Mouse (Mus musculus) E14TG2a.4 (cell line): Measurements from ENCODE around the gene Cd244a.

Experiments
- CTCF ChIP-seq: conservative IDR thresholded peaks from 2 replicates; pipeline ENCODE4 v1.5.1; 2014; ENCODE audit warnings: low read length
- NANOG ChIP-seq: IDR thresholded peaks from 2 replicates; pipeline ENCODE4 v1.6.1; 2014; ENCODE audit warnings: borderline replicate concordance, low read length, mixed read lengths

DNA sequence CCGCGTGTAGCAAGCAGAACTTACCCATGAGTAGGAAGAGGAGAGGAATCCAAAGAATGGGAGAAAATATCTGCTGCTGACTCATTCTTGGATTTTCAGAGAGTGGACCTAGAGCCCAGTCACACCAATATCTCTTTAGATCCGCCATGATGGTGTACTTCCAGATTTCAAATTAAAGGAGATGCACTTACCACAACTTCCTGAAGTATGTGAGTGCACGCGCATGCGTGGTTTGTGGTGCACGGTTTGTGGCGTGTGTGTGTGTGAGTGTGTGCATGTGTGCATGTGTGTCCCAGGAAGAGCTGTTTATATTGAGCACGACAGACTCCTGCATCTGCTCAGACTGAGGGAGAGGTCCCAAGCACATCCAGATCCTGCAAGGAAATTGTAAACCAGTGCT is 48.2 kb downstream of the Cd244a start, which contains the start of gene Ly9:
- TF ChIP-seq CTCF (no peak), NANOG (no peak)
